In the genomic region with DNA sequence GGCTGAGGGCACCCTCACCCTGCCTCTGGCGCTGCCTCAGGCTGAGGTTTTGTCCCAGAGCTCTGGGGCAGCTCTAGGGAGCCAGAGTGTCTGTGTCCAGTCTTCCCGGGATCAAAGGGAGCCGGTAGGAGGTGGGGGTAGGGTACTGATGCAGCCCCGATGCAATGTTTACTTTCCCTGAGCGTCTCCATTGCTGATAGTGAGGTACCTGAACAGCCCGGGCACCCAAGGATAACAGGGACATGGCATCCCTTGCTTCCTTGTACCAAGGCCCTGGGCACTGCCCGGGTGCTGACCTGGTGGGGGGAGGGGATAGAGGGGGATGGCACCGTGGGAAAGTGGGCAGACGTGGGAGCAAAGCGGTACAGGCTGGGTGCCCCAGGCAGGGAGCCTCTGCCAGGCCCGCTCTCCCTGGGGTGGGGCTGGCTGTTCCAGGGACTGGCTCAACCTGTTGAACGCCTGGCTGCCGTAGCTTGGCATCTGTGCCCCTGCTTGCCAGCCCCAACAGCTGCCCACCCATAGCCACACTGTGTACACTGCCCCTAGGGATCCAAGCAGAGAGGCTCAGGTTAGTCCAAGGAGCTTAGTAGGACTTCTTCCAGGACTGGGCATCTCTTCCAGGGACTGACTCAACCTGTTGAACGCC, we compare ENCODE assay signal across 9 mouse cellular contexts. TPM values are rescaled to one million over a fixed set of nuclear protein-coding genes. Genes with fewer than 3 reads are reported as not detected.
A peak's percentile ranks its signal among the peaks of the same experiment; 100 is the strongest.
DNase-seq lines count a peak whose midpoint lies in the region; ATAC-seq lines count a peak whose summit lies in the region.
"Had no signal": no experiment of that assay in that cellular context is flagged by ENCODE, and none has a peak within 500 bp of the region (broad histone marks: within the 10 kb centered on the region; RNA-seq: fewer than 3 reads in every experiment).

No protein-coding gene starts in this region.

- ATAC-seq in cerebellum, adult (ENCODE audit: insufficient number of reproducible peaks, low FRiP score, low TSS enrichment) = no peak
- ATAC-seq in kidney, embryonic 16.5 days (ENCODE audit: low FRiP score, low TSS enrichment) = no peak
- no peak for ATAC-seq in monocyte, adult 5-6 weeks (replicated peaks; ENCODE audit: insufficient number of reproducible peaks, low FRiP score, low TSS enrichment, poor library complexity, severe bottlenecking)

- peak overlapping the region; percentile 92 for H3K4me3 ChIP-seq in kidney, embryonic 16.5 days (ENCODE audit: low read length)

- no peaks in the 10 kb centered on the region for H3K27me3 ChIP-seq in kidney, embryonic 16.5 days (ENCODE audit: insufficient read depth, low read length)

- no peaks in the 10 kb centered on the region for H3K9me3 ChIP-seq in kidney, embryonic 16.5 days (ENCODE audit: low read length)

- H3K9ac ChIP-seq in kidney, embryonic 16.5 days (replicated peaks; ENCODE audit: low read length) = peak overlapping the region; percentile 97

- peak overlapping the region; percentile 82 for H3K4me2 ChIP-seq in kidney, embryonic 16.5 days (replicated peaks; ENCODE audit: low read depth, low read length)

- H3K4me1 ChIP-seq in kidney, embryonic 16.5 days (ENCODE audit: insufficient read depth, low read length) = peaks cover 77% of the 10 kb centered on the region

- peak overlapping the region; percentile 94 for H3K27ac ChIP-seq in kidney, embryonic 16.5 days (ENCODE audit: low read length)

- DNase-seq in cerebellum, adult 11-12 months = peak; percentile 70
- DNase-seq in adrenal gland, postnatal 14 days = peak; percentile 73
- DNase-seq in gastrocnemius, postnatal 25 days = peak; percentile 61
- peak; percentile 48 to 72 for DNase-seq in lung, postnatal 4 days
- no peak for DNase-seq in layer of hippocampus, adult 9-11 months

- no peaks in the 10 kb centered on the region for H3K36me3 ChIP-seq in kidney, embryonic 16.5 days (ENCODE audit: insufficient read depth, low read length)

- 13% methylated on average over 14 of the region's 14 CpGs for WGBS in kidney, embryonic 16.5 days

RNA-seq across cellular contexts. Expression of gene Bcl9l, which starts 3.0 kb away (rescaled TPM):
- 59.3 and 61.7 TPM in 2 replicates for total RNA-seq in adrenal gland, postnatal 14 days (2021)
- 10 to 100 TPM; 33.6 to 40.7 TPM for total RNA-seq in gastrocnemius, postnatal 25 days (2021)
- 11.3 and 12.4 TPM in 2 replicates for polyA plus RNA-seq in kidney, embryonic 16.5 days (2015; fragmentation: Nextera tagmentation; extraction: Ambion mirVana)
- total RNA-seq in monocyte, adult 5-6 weeks (2017) = 2.8 to 14.1 TPM (median 2.8 TPM) in 3 replicates

RNA-seq across cellular contexts. Expression of gene Upk2, which starts 30.9 kb away (rescaled TPM):
- not detected in 2 replicates for total RNA-seq in adrenal gland, postnatal 14 days (2021)
- under 1 TPM; 0.32 to 0.43 TPM for total RNA-seq in gastrocnemius, postnatal 25 days (2021)
- polyA plus RNA-seq in kidney, embryonic 16.5 days (2015; fragmentation: Nextera tagmentation; extraction: Ambion mirVana) = 3.4 and 7.6 TPM in 2 replicates
- not detected in 3 replicates for total RNA-seq in monocyte, adult 5-6 weeks (2017)

RNA-seq across cellular contexts. Expression of gene Foxr1, which starts 44.7 kb away (rescaled TPM):
- not detected in 2 replicates for total RNA-seq in adrenal gland, postnatal 14 days (2021)
- total RNA-seq in gastrocnemius, postnatal 25 days (2021) = not detected
- not detected in 2 replicates for polyA plus RNA-seq in kidney, embryonic 16.5 days (2015; fragmentation: Nextera tagmentation; extraction: Ambion mirVana)
- not detected in 3 replicates for total RNA-seq in monocyte, adult 5-6 weeks (2017)
- polyA plus RNA-seq: C2C12 had no signal
